Mouse (Mus musculus) small intestine, adult 2 months (tissue): ENCODE measurements around the gene Spryd3. TPM values are rescaled to one million over a fixed set of nuclear protein-coding genes. Genes with fewer than 3 reads are reported as not detected.

Experiments
- H3K27ac ChIP-seq: fragments of 200-500 bp; 2 replicates; pipeline ENCODE4 v1.5.1; 2012; ENCODE audit warnings: low read depth, low read length, control low read depth, inconsistent platforms; ENCODE audit not compliant: insufficient read depth
- H3K27me3 ChIP-seq: fragments of 200-500 bp; 2 replicates; pipeline ENCODE4 v1.6.1; 2012; ENCODE audit warnings: mild to moderate bottlenecking, moderate library complexity, low read length, inconsistent platforms; ENCODE audit not compliant: control insufficient read depth, insufficient read depth
- H3K36me3 ChIP-seq: fragments of 200-500 bp; 2 replicates; pipeline ENCODE4 v1.6.1; 2012; ENCODE audit warnings: mild to moderate bottlenecking, low read length, control low read depth, inconsistent platforms; ENCODE audit not compliant: control insufficient read depth, insufficient read depth
- H3K4me1 ChIP-seq: fragments of 200-500 bp; 2 replicates; pipeline ENCODE4 v1.6.1; 2012; ENCODE audit warnings: low read length, inconsistent platforms, mixed read lengths; ENCODE audit not compliant: control insufficient read depth, insufficient read depth, insufficient read length
- H3K4me3 ChIP-seq: fragments of 200-500 bp; 2 replicates; pipeline ENCODE4 v1.5.1; 2012; ENCODE audit warnings: low read depth, mild to moderate bottlenecking, control low read depth, inconsistent platforms, low read length, moderate library complexity
- CTCF ChIP-seq: fragments of 200-500 bp; IDR thresholded peaks from 2 replicates; pipeline ENCODE4 v1.5.1; 2012; ENCODE audit warnings: low read depth, mild to moderate bottlenecking, control low read depth, inconsistent platforms, low read length, moderate library complexity, mixed read lengths; ENCODE audit not compliant: insufficient replicate concordance, insufficient read length; ENCODE audit errors: extremely low read depth
- POLR2A ChIP-seq: fragments of 200-500 bp; IDR thresholded peaks from 2 replicates; pipeline ENCODE4 v1.6.1; 2012; ENCODE audit warnings: low read depth, mild to moderate bottlenecking, control low read depth, inconsistent platforms, low read length, moderate library complexity
- WGBS: fragments of 180-500 bp; shearing (Covaris S2); methylation state at CpG from one replicate; pipeline ENCODE4 v1.1.7; 2018; 5-methylcytosine and 5-hydroxymethylcytosine counted together
- polyA plus RNA-seq: library from polyadenylated mRNA; depleted of rRNA; stranded (reverse); fragments of >200 nt; gene quantifications from 2 replicates; pipeline ENCODE4 v1.2.3, GENCODE M21; 2012; rRNA removed

The Spryd3 gene
- polyA plus RNA-seq, 1 experiment, result 48.8 TPM

- peak overlapping the region; percentile 73; the same call in 1 of the 2 replicates for H3K27ac ChIP-seq
- H3K4me1 ChIP-seq, result peaks cover 5% of the 10 kb centered on the region; the same call in 1 of the 2 replicates
- no peak overlapping the region; the same call in 1 of the 2 replicates for H3K4me3 ChIP-seq
- TF ChIP-seq CTCF (no peak), POLR2A (no peak)
- no peaks in the 10 kb centered on the region for H3K27me3 ChIP-seq
- H3K36me3 ChIP-seq, result peaks cover 2% of the 10 kb centered on the region; the same call in 1 of the 2 replicates
- 4% methylated on average over 11 of the region's 11 CpGs for WGBS
These were observed 61.0 kb downstream of the Spryd3 start for GRCm38 (mm10) chr15:102074876-102075585.

GRCm38 (mm10) chr15:102074070-102074731, 61.8 kb downstream of the Spryd3 start:
- Histone ChIP-seq H3K36me3 (peaks cover 2% of the 10 kb centered on the region; the same call in 1 of the 2 replicates), H3K27ac (peak overlapping the region; percentile 73), H3K4me3 (peak overlapping the region; percentile 70), H3K27me3 (no peaks in the 10 kb centered on the region), H3K4me1 (peaks cover 4% of the 10 kb centered on the region; the same call in 1 of the 2 replicates)
- TF ChIP-seq POLR2A, result no peak; the same call in 1 of the 2 replicates
- no peak for TF ChIP-seq CTCF
- under 1% methylated on average over 57 of the region's 57 CpGs for WGBS

- Histone ChIP-seq H3K4me3 (peak within 1 kb of the TSS; percentile 70), H3K27me3 (no peaks in the 10 kb centered on the region), H3K27ac (peak within 1 kb of the TSS; percentile 81), H3K4me1 (peaks cover 2% of the 10 kb centered on the region; the same call in 1 of the 2 replicates), H3K36me3 (no peaks in the 10 kb centered on the region)
- TF ChIP-seq CTCF (no peak), POLR2A (no peak; the same call in 1 of the 2 replicates)
- WGBS, result under 1% methylated on average over 58 of the region's 58 CpGs
These were observed 62.4 kb downstream of the Spryd3 start, which contains the start of gene Eif4b for GRCm38 (mm10) chr15:102073559-102074069. Eif4b (plus strand) TSS chr15:102073773.

- no peaks in the 10 kb centered on the region for H3K36me3 ChIP-seq
- peak overlapping the region; percentile 81 for H3K27ac ChIP-seq
- peak overlapping the region; percentile 70; the same call in 1 of the 2 replicates for H3K4me3 ChIP-seq
- no peak for TF ChIP-seq CTCF
- no peak for TF ChIP-seq POLR2A
- H3K27me3 ChIP-seq, result no peaks in the 10 kb centered on the region
- H3K4me1 ChIP-seq, result peaks cover 2% of the 10 kb centered on the region; the same call in 1 of the 2 replicates
- WGBS, result 10% methylated on average over 6 of the region's 6 CpGs
These were observed 63.0 kb downstream of the Spryd3 start for GRCm38 (mm10) chr15:102072963-102073558.

- 31% methylated on average over 13 of the region's 13 CpGs for WGBS
- Histone ChIP-seq H3K27ac (peak overlapping the region; percentile 90), H3K4me1 (peaks cover 7% of the 10 kb centered on the region; the same call in 1 of the 2 replicates), H3K27me3 (no peaks in the 10 kb centered on the region), H3K4me3 (no peak overlapping the region), H3K36me3 (no peaks in the 10 kb centered on the region)
- TF ChIP-seq CTCF (no peak), POLR2A (no peak; the same call in 1 of the 2 replicates)
These were observed 65.3 kb downstream of the Spryd3 start for GRCm38 (mm10) chr15:102070476-102071467.

Other genes with a start within 250 kb of the Spryd3 start
- gene Krt76, start 243.3 kb downstream of the Spryd3 start, polyA plus RNA-seq, result not detected in 2 replicates
- 0.09 and 0.10 TPM in 2 replicates for gene Krt4, start 211.5 kb downstream of the Spryd3 start, polyA plus RNA-seq
- gene Krt79, start 195.9 kb downstream of the Spryd3 start, polyA plus RNA-seq, result 0.22 and 0.76 TPM in 2 replicates
- 0.18 and 0.23 TPM in 2 replicates for gene Krt78, start 181.9 kb downstream of the Spryd3 start, polyA plus RNA-seq
- gene Krt8, start 131.8 kb downstream of the Spryd3 start, polyA plus RNA-seq, result 1,332 and 3,924 TPM in 2 replicates
- 141 and 200 TPM in 2 replicates for gene Krt18, start 108.1 kb downstream of the Spryd3 start, polyA plus RNA-seq
- gene Eif4b, start 62.5 kb downstream of the Spryd3 start, polyA plus RNA-seq, result 22.7 and 54.7 TPM in 2 replicates
- gene Tns2, start 35.8 kb downstream of the Spryd3 start, polyA plus RNA-seq, result 26.4 and 42.5 TPM in 2 replicates
- gene Igfbp6, start 8.1 kb upstream of the Spryd3 start, polyA plus RNA-seq, result 5.4 and 22.3 TPM in 2 replicates
- gene Soat2, start 14.3 kb upstream of the Spryd3 start, polyA plus RNA-seq, result 94.1 and 454 TPM in 2 replicates
- 5.7 and 13.4 TPM in 2 replicates for gene Zfp740, start 67.0 kb upstream of the Spryd3 start, polyA plus RNA-seq
- gene Csad, start 68.5 kb upstream of the Spryd3 start, polyA plus RNA-seq, result 12.7 and 21.1 TPM in 2 replicates
- 16.4 and 23.2 TPM in 2 replicates for gene Itgb7, start 95.7 kb upstream of the Spryd3 start, polyA plus RNA-seq
- gene Rarg, start 121.3 kb upstream of the Spryd3 start, polyA plus RNA-seq, result 5.9 and 6.7 TPM in 2 replicates
- gene Gm9918, start 134.3 kb upstream of the Spryd3 start, polyA plus RNA-seq, result not detected in 2 replicates
- gene Mfsd5, start 143.2 kb upstream of the Spryd3 start, polyA plus RNA-seq, result 38.0 and 67.0 TPM in 2 replicates
- 3.6 and 5.8 TPM in 2 replicates for gene Espl1, start 160.0 kb upstream of the Spryd3 start, polyA plus RNA-seq
- 41.8 and 47.8 TPM in 2 replicates for gene Pfdn5, start 189.9 kb upstream of the Spryd3 start, polyA plus RNA-seq
- gene Myg1, start 195.5 kb upstream of the Spryd3 start, polyA plus RNA-seq, result 15.9 and 30.0 TPM in 2 replicates
- 10.2 and 20.3 TPM in 2 replicates for gene Aaas, start 214.5 kb upstream of the Spryd3 start, polyA plus RNA-seq
- not detected in 2 replicates for gene Sp7, start 230.9 kb upstream of the Spryd3 start, polyA plus RNA-seq